Mouse (Mus musculus) inflammation-experienced regulatory T-cells, adult 6 months (primary cell): ENCODE results near the gene Tnp1. TPM values are rescaled to one million over a fixed set of nuclear protein-coding genes. Genes with fewer than 3 reads are reported as not detected.

Experiments used
- ATAC-seq: one replicate; pipeline ENCODE4 v1.8.0; 2017
- polyA plus RNA-seq, 3 experiments: library from polyadenylated mRNA; unstranded; fragments of 100-300 nt; shearing (Covaris generic); gene quantifications; one replicate each; pipeline ENCODE4 v1.2.1; 2017

Tnp1 gene
- polyA plus RNA-seq, 3 experiments from 2014 or later: not detected

GRCm38 (mm10) chr1:73004890-73005289 is 10.8 kb downstream of the Tnp1 start:
- no peak for ATAC-seq

- ATAC-seq: no peak
These were observed 13.1 kb downstream of the Tnp1 start for GRCm38 (mm10) chr1:73002637-73003036.

GRCm38 (mm10) chr1:73001961-73002360 is 13.7 kb downstream of the Tnp1 start:
- no peak for ATAC-seq

- no peak for ATAC-seq
These were observed 20.8 kb downstream of the Tnp1 start for GRCm38 (mm10) chr1:72994751-72995528.

- no peak for ATAC-seq
These were observed 22.7 kb downstream of the Tnp1 start for GRCm38 (mm10) chr1:72992944-72993464.

GRCm38 (mm10) chr1:72992209-72992608 is 23.5 kb downstream of the Tnp1 start:
- ATAC-seq: no peak

GRCm38 (mm10) chr1:72988904-72989303 is 26.8 kb downstream of the Tnp1 start:
- ATAC-seq: no peak

- ATAC-seq: no peak
These were observed 29.0 kb downstream of the Tnp1 start for GRCm38 (mm10) chr1:72986715-72987114.

GRCm38 (mm10) chr1:72978956-72979355 is 36.8 kb downstream of the Tnp1 start:
- ATAC-seq: no peak

- ATAC-seq: no peak
These were observed 41.5 kb downstream of the Tnp1 start for GRCm38 (mm10) chr1:72974226-72974625.

- no peak for ATAC-seq
These were observed 45.2 kb downstream of the Tnp1 start for GRCm38 (mm10) chr1:72970461-72970860.

- ATAC-seq: no peak
These were observed 46.4 kb downstream of the Tnp1 start for GRCm38 (mm10) chr1:72969113-72969812.

- ATAC-seq: no peak
These were observed 49.3 kb downstream of the Tnp1 start for GRCm38 (mm10) chr1:72966423-72966822.

Other genes with a start within 250 kb of the Tnp1 start
- gene Igfbp2, start 191.4 kb downstream of the Tnp1 start, polyA plus RNA-seq: not detected
- under 1 TPM in 1 of 3 experiments, not detected in 2; 0.08 TPM for gene Igfbp5, start 141.0 kb downstream of the Tnp1 start, polyA plus RNA-seq